ENCODE assay signal across 11 mouse cellular contexts in the genomic region with DNA sequence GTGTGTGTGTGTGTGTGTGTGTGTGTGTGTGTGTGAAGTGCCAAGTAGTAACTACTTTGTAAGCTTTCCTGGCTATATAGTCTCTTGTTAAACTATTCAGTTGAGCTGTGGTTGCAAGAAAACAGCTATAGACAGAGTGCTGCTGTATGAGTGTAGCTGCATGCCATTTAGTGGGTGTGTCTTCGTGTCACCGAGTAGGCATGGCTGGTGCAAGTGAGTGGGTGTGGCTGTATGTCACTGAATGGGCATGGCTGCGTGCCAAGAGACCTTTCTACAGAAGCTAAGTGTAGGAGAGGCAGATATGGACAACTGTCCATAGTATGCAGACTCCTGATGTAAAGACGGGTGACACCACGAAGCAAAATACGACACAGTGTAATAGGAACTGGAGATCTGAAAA.
DNase-seq lines count a peak whose midpoint lies in the region; ATAC-seq and TF ChIP-seq lines count a peak whose summit lies in the region.
"Had no signal": no experiment of that assay in that cellular context is flagged by ENCODE, and none has a peak within 500 bp of the region (broad histone marks: within the 10 kb centered on the region; RNA-seq: fewer than 3 reads in every experiment).

No protein-coding gene starts in this region.

- no peak for TF ChIP-seq RAD21 in MEL (IDR thresholded peaks at IDR 0.05; ENCODE audit: low read depth, low read length)

- H3K36me3 ChIP-seq in heart, postnatal 0 days (replicated peaks; ENCODE audit: control insufficient read depth, insufficient read depth, low read length), result no peaks in the 10 kb centered on the region
- no peaks in the 10 kb centered on the region for H3K36me3 ChIP-seq in heart, embryonic 11.5 days (ENCODE audit: control insufficient read depth, insufficient read depth, low read length)
- H3K36me3 ChIP-seq in MEL (ENCODE audit: control insufficient read depth in 1 of 2, insufficient read depth in 2 of 2, low read length in 2 of 2), result no peaks in the 10 kb centered on the region

- no peaks in the 10 kb centered on the region for H3K9me3 ChIP-seq in heart, postnatal 0 days (replicated peaks; ENCODE audit: control insufficient read depth, low read length)
- no peaks in the 10 kb centered on the region for H3K9me3 ChIP-seq in heart, embryonic 11.5 days (replicated peaks; ENCODE audit: control insufficient read depth, low read length)
- H3K9me3 ChIP-seq in MEL (replicated peaks; ENCODE audit: insufficient read depth, low read length), result no peaks in the 10 kb centered on the region

- peak; percentile 45 for DNase-seq in heart, postnatal 0 days (ENCODE audit: low spot score)
- peak; percentile 24 for DNase-seq in MEL (ENCODE audit: low read depth, low spot score)
- peak; percentile 30 for DNase-seq in lung, postnatal 10 days
- no peak for DNase-seq in adrenal gland, adult 18-20 months (ENCODE audit: low spot score in 2 of 2)
- no peak for DNase-seq in layer of hippocampus, adult 18-20 months (ENCODE audit: low spot score in 2 of 2)
- DNase-seq in left cerebral cortex, adult 8-10 months (ENCODE audit: low spot score in 2 of 2), result no peak
- DNase-seq: heart, adult 18-20 months; layer of hippocampus, postnatal 36 days had no signal

- no peak overlapping the region for H3K27ac ChIP-seq in heart, postnatal 0 days (ENCODE audit: low read depth)
- no peak overlapping the region for H3K27ac ChIP-seq in heart, embryonic 11.5 days (ENCODE audit: low read depth, low read length)
- no peak overlapping the region for H3K27ac ChIP-seq in MEL (ENCODE audit: control insufficient read depth, low read depth, low read length)
- H3K27ac ChIP-seq: macrophage had no signal

- H3K4me2 ChIP-seq in heart, postnatal 0 days (ENCODE audit: low read depth, low read length), result no peak overlapping the region
- H3K4me2 ChIP-seq in heart, embryonic 11.5 days, result no peak overlapping the region

- TF ChIP-seq POLR2A in MEL (IDR thresholded peaks at IDR 0.05; ENCODE audit: control insufficient read depth in 1 of 2, insufficient read depth in 1 of 2, low read depth in 1 of 2, low read length in 2 of 2, poor library complexity in 1 of 2), result no peak

- H3K79me2 ChIP-seq in MEL (ENCODE audit: control insufficient read depth, insufficient read depth, low read length, poor library complexity), result no peaks in the 10 kb centered on the region

- H3K9ac ChIP-seq in heart, postnatal 0 days (replicated peaks; ENCODE audit: low read depth, low read length), result no peak overlapping the region
- H3K9ac ChIP-seq in heart, embryonic 11.5 days (ENCODE audit: low read depth, low read length), result no peak overlapping the region
- no peak overlapping the region for H3K9ac ChIP-seq in MEL (ENCODE audit: control insufficient read depth, low read depth, low read length, poor library complexity, severe bottlenecking)

- H3K4me3 ChIP-seq in heart, postnatal 0 days (ENCODE audit: low read depth, low read length), result no peak overlapping the region
- H3K4me3 ChIP-seq in heart, embryonic 11.5 days (ENCODE audit: low read depth, low read length), result no peak overlapping the region
- H3K4me3 ChIP-seq in MEL (ENCODE audit: control insufficient read depth in 1 of 2, insufficient read depth in 1 of 2, low read depth in 2 of 2, low read length in 2 of 2), result no peak overlapping the region

- H3K4me1 ChIP-seq in heart, postnatal 0 days (ENCODE audit: control insufficient read depth, insufficient read depth), result no peaks in the 10 kb centered on the region
- no peaks in the 10 kb centered on the region for H3K4me1 ChIP-seq in heart, embryonic 11.5 days (ENCODE audit: control insufficient read depth, insufficient read depth, low read length)
- H3K4me1 ChIP-seq in MEL (ENCODE audit: control insufficient read depth in 1 of 2, insufficient read depth in 2 of 2, low read length in 2 of 2), result no peaks in the 10 kb centered on the region

- TF ChIP-seq CTCF in heart, postnatal 0 days (IDR thresholded peaks at IDR 0.05; ENCODE audit: low read depth), result no peak
- TF ChIP-seq CTCF in MEL (IDR thresholded peaks at IDR 0.05 in 2 of 3, conservative IDR thresholded peaks at IDR 0.05 in 1 of 3; ENCODE audit: control insufficient read depth in 1 of 3, insufficient read depth in 1 of 3, low read depth in 2 of 3, low read length in 3 of 3, poor library complexity in 1 of 3, severe bottlenecking in 1 of 3), result no peak

- peak; percentile 81 for ATAC-seq in heart, postnatal 0 days (ENCODE audit: insufficient read depth, low read depth)
- no peak for ATAC-seq in heart, embryonic 11.5 days (replicated peaks; ENCODE audit: insufficient number of reproducible peaks, low FRiP score, low TSS enrichment)
- peak; percentile 57; the same call in 1 of the 2 replicates for ATAC-seq in erythroblast, adult 5-6 weeks (replicated peaks; ENCODE audit: low FRiP score, poor library complexity, severe bottlenecking)

- TF ChIP-seq EP300 in heart, postnatal 0 days (IDR thresholded peaks at IDR 0.05; ENCODE audit: low read depth), result no peak
- no peak for TF ChIP-seq EP300 in MEL (IDR thresholded peaks at IDR 0.05; ENCODE audit: low read depth in 1 of 2, low read length in 2 of 2)

- WGBS in heart, postnatal 0 days, result 43% methylated on average over 6 of the region's 6 CpGs
- WGBS in heart, embryonic 11.5 days (ENCODE audit: insufficient replicate concordance), result 69% methylated on average over 6 of the region's 6 CpGs

- no peaks in the 10 kb centered on the region for H3K27me3 ChIP-seq in heart, postnatal 0 days (ENCODE audit: control insufficient read depth, insufficient read depth, low read length)
- no peaks in the 10 kb centered on the region for H3K27me3 ChIP-seq in heart, embryonic 11.5 days (ENCODE audit: control insufficient read depth, insufficient read depth, low read length)
- H3K27me3 ChIP-seq in MEL (ENCODE audit: control insufficient read depth in 1 of 2, insufficient read depth in 2 of 2, low read length in 2 of 2), result no peaks in the 10 kb centered on the region; a peak in 1 of 4 replicates

TF ChIP-seq in MEL, 35 proteins besides CTCF, POLR2A, EP300 and RAD21:
- TF ChIP-seq POLR2AphosphoS2 (IDR thresholded peaks at IDR 0.05; ENCODE audit: low read length), result no peak
- no peak for TF ChIP-seq BHLHE40 (IDR thresholded peaks at IDR 0.05; ENCODE audit: borderline replicate concordance, low read depth, low read length)
- TF ChIP-seq USF1 (IDR thresholded peaks at IDR 0.05; ENCODE audit: low read depth, low read length), result no peak
- TF ChIP-seq TBP (IDR thresholded peaks at IDR 0.05; ENCODE audit: low read depth, low read length), result no peak
- no peak for TF ChIP-seq SMC3 (IDR thresholded peaks at IDR 0.05; ENCODE audit: low read depth, low read length)
- TF ChIP-seq E2F4 (IDR thresholded peaks at IDR 0.05; ENCODE audit: borderline replicate concordance, low read depth, low read length), result no peak
- no peak for TF ChIP-seq HCFC1 (IDR thresholded peaks at IDR 0.05; ENCODE audit: low read depth, low read length)
- TF ChIP-seq ZKSCAN1 (IDR thresholded peaks at IDR 0.05; ENCODE audit: low read depth, low read length), result no peak
- no peak for TF ChIP-seq MYC (IDR thresholded peaks at IDR 0.05; ENCODE audit: low read depth, low read length)
- TF ChIP-seq KAT2A (conservative IDR thresholded peaks at IDR 0.05; ENCODE audit: low read depth, low read length), result no peak
- no peak for TF ChIP-seq TCF12 (IDR thresholded peaks at IDR 0.05; ENCODE audit: low read depth, low read length)
- TF ChIP-seq MAX (IDR thresholded peaks at IDR 0.05; ENCODE audit: low read length), result no peak
- no peak for TF ChIP-seq JUND (IDR thresholded peaks at IDR 0.05; ENCODE audit: low read depth, low read length)
- TF ChIP-seq TAL1 (IDR thresholded peaks at IDR 0.05; ENCODE audit: low read length), result no peak
- no peak for TF ChIP-seq NRF1 (IDR thresholded peaks at IDR 0.05; ENCODE audit: insufficient read depth, low read depth, low read length, poor library complexity, severe bottlenecking)
- no peak for TF ChIP-seq USF2 (IDR thresholded peaks at IDR 0.05; ENCODE audit: borderline replicate concordance in 1 of 2, insufficient read depth in 1 of 2, low read depth in 1 of 2, low read length in 2 of 2)
- no peak for TF ChIP-seq ZNF384 (IDR thresholded peaks at IDR 0.05; ENCODE audit: low read depth, low read length)
- no peak for TF ChIP-seq ELF1 (IDR thresholded peaks at IDR 0.05; ENCODE audit: low read depth, low read length)

Comparison
In these comparisons a context has a peak if more than half of its experiments do, and no peak if none do; other contexts are left out.
1. DNase-seq: peak in heart, postnatal 0 days (single experiment), MEL (single experiment) and lung, postnatal 10 days (single experiment); none in adrenal gland, adult 18-20 months (0 of 2), layer of hippocampus, adult 18-20 months (0 of 2) and left cerebral cortex, adult 8-10 months (0 of 2).